Comparison of ENCODE assay signal across 10 mouse cellular contexts in genomic region chr2:13577399-13577798, GRCm38 (mm10). TPM values are rescaled to one million over a fixed set of nuclear protein-coding genes. Genes with fewer than 3 reads are reported as not detected.
DNase-seq lines count a peak whose midpoint lies in the region; ATAC-seq and TF ChIP-seq lines count a peak whose summit lies in the region.
"Had no signal": no experiment of that assay in that cellular context is flagged by ENCODE, and none has a peak within 500 bp of the region (broad histone marks: within the 10 kb centered on the region; RNA-seq: fewer than 3 reads in every experiment).

No protein-coding gene starts in this region.

- peaks cover 65% of the 10 kb centered on the region for H3K79me3 ChIP-seq in C2C12 (ENCODE audit: low read depth)

- H3K9ac ChIP-seq in heart, embryonic 14.5 days (ENCODE audit: low read length) = peak overlapping the region; percentile 63
- no peak overlapping the region for H3K9ac ChIP-seq in forebrain, embryonic 12.5 days
- H3K9ac ChIP-seq in midbrain, embryonic 11.5 days (ENCODE audit: low read length) = no peak overlapping the region

- TF ChIP-seq CTCF in C2C12 (IDR thresholded peaks at IDR 0.05; ENCODE audit: control insufficient read depth, insufficient read depth, insufficient read length) = no peak

- peaks cover 7 to 10% of the 10 kb centered on the region in 2 experiments for H3K4me1 ChIP-seq in heart, embryonic 14.5 days (ENCODE audit: control insufficient read depth in 2 of 2, insufficient read depth in 2 of 2, low read length in 2 of 2)
- H3K4me1 ChIP-seq in forebrain, embryonic 12.5 days = peaks cover 45% of the 10 kb centered on the region
- peaks cover 20% of the 10 kb centered on the region for H3K4me1 ChIP-seq in midbrain, embryonic 11.5 days (ENCODE audit: control insufficient read depth, insufficient read depth, low read length)

- no peak for ATAC-seq in heart, embryonic 14.5 days (ENCODE audit: insufficient number of reproducible peaks, insufficient read depth, low FRiP score, low read depth)
- no peak for ATAC-seq in forebrain, embryonic 12.5 days (ENCODE audit: low FRiP score)
- ATAC-seq in midbrain, embryonic 11.5 days (ENCODE audit: low FRiP score) = no peak

- DNase-seq in heart, adult 8-10 months (ENCODE audit: low spot score) = no peak
- no peak for DNase-seq in midbrain, embryonic 11.5 days (ENCODE audit: low spot score, missing footprints)
- DNase-seq in thymus, adult 18-20 months = no peak
- DNase-seq in ovary, postnatal 10 days (ENCODE audit: low spot score) = no peak
- no peak for DNase-seq in yolk sac, embryonic 10.5 days (ENCODE audit: low spot score)
- DNase-seq: cerebellum, postnatal 14 days; kidney, adult 9 months had no signal

- H3K36me3 ChIP-seq in heart, embryonic 14.5 days (ENCODE audit: control insufficient read depth, insufficient read depth, low read length) = peaks cover 66% of the 10 kb centered on the region
- peaks cover 81% of the 10 kb centered on the region for H3K36me3 ChIP-seq in C2C12 (ENCODE audit: control insufficient read depth, insufficient read depth)
- peaks cover 52% of the 10 kb centered on the region for H3K36me3 ChIP-seq in forebrain, embryonic 12.5 days (replicated peaks)
- peaks cover 35% of the 10 kb centered on the region for H3K36me3 ChIP-seq in midbrain, embryonic 11.5 days (ENCODE audit: control insufficient read depth, insufficient read depth, low read length)

- no peaks in the 10 kb centered on the region for H3K9me3 ChIP-seq in heart, embryonic 14.5 days (ENCODE audit: control insufficient read depth, low read length)
- no peaks in the 10 kb centered on the region for H3K9me3 ChIP-seq in forebrain, embryonic 12.5 days
- H3K9me3 ChIP-seq in midbrain, embryonic 11.5 days (ENCODE audit: control insufficient read depth, low read length) = no peaks in the 10 kb centered on the region

- peaks cover 86% of the 10 kb centered on the region for H3K79me2 ChIP-seq in C2C12 (ENCODE audit: control insufficient read depth, insufficient read depth)

- peak overlapping the region; percentile 50 for H3ac ChIP-seq in C2C12 (ENCODE audit: control insufficient read depth, insufficient read length, low read depth)

- no peak overlapping the region for H3K27ac ChIP-seq in heart, embryonic 14.5 days (replicated peaks in 1 of 2; ENCODE audit: control insufficient read depth in 1 of 2, insufficient read depth in 1 of 2, low read depth in 2 of 2, low read length in 2 of 2)
- no peak overlapping the region for H3K27ac ChIP-seq in forebrain, embryonic 12.5 days
- no peak overlapping the region for H3K27ac ChIP-seq in midbrain, embryonic 11.5 days (ENCODE audit: low read depth, low read length)

- no peaks in the 10 kb centered on the region for H3K27me3 ChIP-seq in heart, embryonic 14.5 days (ENCODE audit: control insufficient read depth, insufficient read depth, low read length)
- no peaks in the 10 kb centered on the region for H3K27me3 ChIP-seq in C2C12 (ENCODE audit: control insufficient read depth, insufficient read depth, insufficient read length)
- H3K27me3 ChIP-seq in forebrain, embryonic 12.5 days = no peaks in the 10 kb centered on the region
- no peaks in the 10 kb centered on the region for H3K27me3 ChIP-seq in midbrain, embryonic 11.5 days (ENCODE audit: control insufficient read depth, insufficient read depth, low read length)

- WGBS in heart, embryonic 14.5 days = 90% methylated on average over 1 of the region's 1 CpGs
- WGBS in forebrain, embryonic 12.5 days = 93% methylated on average over 1 of the region's 1 CpGs
- WGBS in midbrain, embryonic 11.5 days = 92% methylated on average over 1 of the region's 1 CpGs

- peak overlapping the region in 1 of 2 experiments; percentile 94; a peak in 2 of 4 replicates for H3K4me3 ChIP-seq in heart, embryonic 14.5 days (ENCODE audit: control insufficient read depth in 1 of 2, insufficient read depth in 1 of 2, low read depth in 1 of 2, low read length in 2 of 2)
- peak overlapping the region; percentile 97 for H3K4me3 ChIP-seq in C2C12 (ENCODE audit: insufficient read depth, poor library complexity, severe bottlenecking)
- H3K4me3 ChIP-seq in forebrain, embryonic 12.5 days (replicated peaks) = peak overlapping the region; percentile 19; the same call in 1 of the 2 replicates
- peak overlapping the region; percentile 24; the same call in 1 of the 2 replicates for H3K4me3 ChIP-seq in midbrain, embryonic 11.5 days (ENCODE audit: low read depth, low read length)

- H3K4me2 ChIP-seq in heart, embryonic 14.5 days (ENCODE audit: low read length) = peak overlapping the region; percentile 66
- H3K4me2 ChIP-seq in forebrain, embryonic 12.5 days = peak overlapping the region; percentile 38
- H3K4me2 ChIP-seq in midbrain, embryonic 11.5 days = peak overlapping the region; percentile 51

TF ChIP-seq in C2C12, 6 proteins besides CTCF, POLR2A, EP300 and RAD21:
- TF ChIP-seq MAX (IDR thresholded peaks at IDR 0.05) (no peak), USF1 (IDR thresholded peaks at IDR 0.05; ENCODE audit: low read depth) (no peak), CEBPB (IDR thresholded peaks at IDR 0.05; ENCODE audit: low read depth) (no peak), FOSL1 (IDR thresholded peaks at IDR 0.05; ENCODE audit: insufficient read depth, low read length, poor library complexity, severe bottlenecking) (no peak), MYOG (IDR thresholded peaks at IDR 0.05; ENCODE audit: control insufficient read depth, extremely low read depth, insufficient read length) (no peak), MYOD1 (IDR thresholded peaks at IDR 0.05; ENCODE audit: control insufficient read depth, insufficient read length, low read depth) (no peak)
TF ChIP-seq in C2C12: peak in this region for 0.

RNA-seq across cellular contexts. Expression of gene Vim, which starts 3.7 kb away (rescaled TPM):
- 998 and 1,081 TPM in 2 replicates for polyA plus RNA-seq in heart, embryonic 14.5 days (2014; fragmentation: Nextera tagmentation; extraction: Ambion mirVana)
- total RNA-seq in heart, adult 8-10 months (2022) = 100 to 1,000 TPM; 214 to 291 (median 257) TPM
- 6,934 TPM for polyA plus RNA-seq in C2C12 (2012; fragmentation: generic; extraction: Trizol)
- 1,088 and 1,103 TPM in 2 replicates for polyA plus RNA-seq in forebrain, embryonic 12.5 days (2016; fragmentation: Nextera tagmentation; extraction: Ambion mirVana)
- 1,500 and 1,513 TPM in 2 replicates for polyA plus RNA-seq in midbrain, embryonic 11.5 days (2014; fragmentation: Nextera tagmentation; extraction: Ambion mirVana)

RNA-seq across cellular contexts. Expression of gene Trdmt1, which starts 32.9 kb away (rescaled TPM):
- 10.0 and 11.8 TPM in 2 replicates for polyA plus RNA-seq in heart, embryonic 14.5 days (2014; fragmentation: Nextera tagmentation; extraction: Ambion mirVana)
- total RNA-seq in heart, adult 8-10 months (2022) = 1 to 10 TPM; 6.3 to 8.9 (median 7.5) TPM
- 3.5 TPM for polyA plus RNA-seq in C2C12 (2012; fragmentation: generic; extraction: Trizol)
- 6.6 and 7.8 TPM in 2 replicates for polyA plus RNA-seq in forebrain, embryonic 12.5 days (2016; fragmentation: Nextera tagmentation; extraction: Ambion mirVana)
- 9.6 and 12.7 TPM in 2 replicates for polyA plus RNA-seq in midbrain, embryonic 11.5 days (2014; fragmentation: Nextera tagmentation; extraction: Ambion mirVana)
